Mouse (Mus musculus): ENCODE results near the gene Bicd2.
A peak's percentile ranks its signal among the peaks of the same experiment; 100 is the strongest.

The Bicd2 gene

GRCm38 (mm10) chr13:49402628-49403027 is 61.2 kb downstream of the Bicd2 start:
- DNase-seq: no peak

- DNase-seq: no peak
Measured at GRCm38 (mm10) chr13:49407795-49408194, 66.4 kb downstream of the Bicd2 start.

- peak; percentile 97 for DNase-seq
Measured at GRCm38 (mm10) chr13:49420754-49421605, 79.6 kb downstream of the Bicd2 start, which contains the start of gene Ippk. Ippk (plus strand) TSS chr13:49421249.

GRCm38 (mm10) chr13:49421606-49421917 is 80.2 kb downstream of the Bicd2 start:
- no peak for DNase-seq

GRCm38 (mm10) chr13:49421959-49422358 is 80.6 kb downstream of the Bicd2 start:
- DNase-seq: no peak

GRCm38 (mm10) chr13:49426736-49427135 is 85.4 kb downstream of the Bicd2 start:
- no peak for DNase-seq

- DNase-seq: no peak
Measured at GRCm38 (mm10) chr13:49428042-49428675, 86.8 kb downstream of the Bicd2 start.

- no peak for DNase-seq
Measured at GRCm38 (mm10) chr13:49430529-49430928, 89.1 kb downstream of the Bicd2 start.

GRCm38 (mm10) chr13:49433268-49434029 is 92.1 kb downstream of the Bicd2 start:
- DNase-seq: no peak

GRCm38 (mm10) chr13:49435745-49436144 is 94.4 kb downstream of the Bicd2 start:
- no peak for DNase-seq

GRCm38 (mm10) chr13:49436170-49436569 is 94.8 kb downstream of the Bicd2 start:
- no peak for DNase-seq

Data from spleen, adult 18-20 months (tissue).